Mouse (Mus musculus) cerebellum, adult 2 months (tissue): Measurements from ENCODE around the gene Kmt5b.

Experiments
- CTCF ChIP-seq: fragments of 200-500 bp; IDR thresholded peaks from 2 replicates; pipeline ENCODE4 v1.5.1; 2011; ENCODE audit warnings: low read depth, mild to moderate bottlenecking, control low read depth, low read length, moderate library complexity, borderline replicate concordance; ENCODE audit not compliant: insufficient read depth
- POLR2A ChIP-seq: fragments of 200-500 bp; IDR thresholded peaks from 2 replicates; pipeline ENCODE4 v1.6.1; 2011; ENCODE audit warnings: low read length, control low read depth, borderline replicate concordance; ENCODE audit not compliant: insufficient read depth

- peak; percentile 63; the same call in 1 of the 2 replicates for TF ChIP-seq CTCF
- no peak for TF ChIP-seq POLR2A
Observed at GRCm38 (mm10) chr19:3718481-3719361, 48.5 kb upstream of the Kmt5b start.
